Mouse (Mus musculus): Measurements from ENCODE around the gene Tbc1d23. TPM values are rescaled to one million over a fixed set of nuclear protein-coding genes. Genes with fewer than 3 reads are reported as not detected.
"Not testable (repeated sequence)": the region's sequence is repeated elsewhere in the genome, so short reads cannot be mapped to it uniquely, and the experiment has no call there.

Tbc1d23 gene
- polyA plus RNA-seq, 1 experiment from 2014 or later, result 32.9 TPM

DNA sequence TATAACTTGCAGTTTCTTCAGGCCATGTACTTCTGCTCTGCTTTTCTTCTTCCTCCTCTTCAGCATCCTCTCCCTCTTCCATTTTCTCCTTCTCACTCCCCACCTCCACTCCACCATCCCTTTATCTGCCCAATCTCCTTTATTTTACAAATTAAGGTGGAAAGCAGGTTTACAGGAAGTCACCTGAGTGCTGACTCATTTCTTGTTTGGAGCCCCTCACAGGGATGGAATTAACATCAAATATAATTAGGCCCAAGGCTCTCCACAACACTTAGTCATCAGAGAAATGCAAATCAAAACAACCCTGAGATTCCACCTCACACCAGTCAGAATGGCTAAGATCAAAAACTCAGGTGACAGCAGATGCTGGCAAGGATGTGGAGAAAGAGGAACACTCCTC is 56.8 kb downstream of the Tbc1d23 start:
- ATAC-seq; H3K9ac ChIP-seq (ENCODE audit: low read length); H3K27ac ChIP-seq (ENCODE audit: low read depth, low read length); H3K9me3 ChIP-seq (replicated peaks; ENCODE audit: control insufficient read depth, low read length); H3K4me1 ChIP-seq (ENCODE audit: control insufficient read depth, insufficient read depth, low read length); H3K4me2 ChIP-seq (ENCODE audit: low read length); H3K4me3 ChIP-seq (ENCODE audit: low read depth, low read length); H3K27me3 ChIP-seq (replicated peaks; ENCODE audit: control insufficient read depth, insufficient read depth, low read length); DNase-seq (ENCODE audit: low spot score): not testable (repeated sequence)
- peaks cover 17% of the 10 kb centered on the region for H3K36me3 ChIP-seq (ENCODE audit: control insufficient read depth, insufficient read depth, low read length)

- Histone ChIP-seq H3K9me3 (replicated peaks; ENCODE audit: control insufficient read depth, low read length) (no peaks in the 10 kb centered on the region), H3K27ac (ENCODE audit: low read depth, low read length) (no peak overlapping the region), H3K36me3 (ENCODE audit: control insufficient read depth, insufficient read depth, low read length) (peaks cover 13% of the 10 kb centered on the region), H3K27me3 (replicated peaks; ENCODE audit: control insufficient read depth, insufficient read depth, low read length) (no peaks in the 10 kb centered on the region), H3K4me2 (ENCODE audit: low read length) (no peak overlapping the region), H3K4me1 (ENCODE audit: control insufficient read depth, insufficient read depth, low read length) (no peaks in the 10 kb centered on the region), H3K9ac (ENCODE audit: low read length) (no peak overlapping the region), H3K4me3 (ENCODE audit: low read depth, low read length) (no peak overlapping the region)
- ATAC-seq (no peak), DNase-seq (ENCODE audit: low spot score) (peak; percentile 78)
- WGBS, result 65% methylated on average over 6 of the region's 6 CpGs
Measured at GRCm38 (mm10) chr16:57171570-57171969, 59.7 kb downstream of the Tbc1d23 start.

DNA sequence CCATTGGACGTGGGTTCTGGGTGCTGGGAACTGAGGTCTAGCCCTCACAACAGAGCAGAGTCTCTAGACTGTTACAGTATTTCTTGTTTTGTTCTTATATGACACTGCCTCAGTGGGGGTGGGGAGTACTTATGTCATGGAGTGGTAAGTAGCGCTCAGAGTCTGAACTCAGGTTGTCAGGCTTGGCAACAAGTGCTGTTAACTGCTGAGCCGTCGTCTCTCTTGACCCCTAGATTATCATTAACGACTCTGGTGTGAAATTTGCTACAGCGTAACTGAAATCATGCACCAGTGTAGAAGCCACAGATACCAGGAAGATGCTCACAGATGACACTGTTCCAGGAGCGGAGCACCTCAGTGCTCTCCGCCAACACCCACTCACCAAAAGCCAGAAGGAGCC is 60.1 kb downstream of the Tbc1d23 start:
- no peak overlapping the region for H3K4me3 ChIP-seq (ENCODE audit: low read depth, low read length)
- H3K4me1 ChIP-seq (ENCODE audit: control insufficient read depth, insufficient read depth, low read length), result no peaks in the 10 kb centered on the region
- no peaks in the 10 kb centered on the region for H3K9me3 ChIP-seq (replicated peaks; ENCODE audit: control insufficient read depth, low read length)
- 75% methylated on average over 8 of the region's 8 CpGs for whole genome bisulfite sequencing
- H3K36me3 ChIP-seq (ENCODE audit: control insufficient read depth, insufficient read depth, low read length), result peaks cover 11% of the 10 kb centered on the region
- peak; percentile 13 for DNase-seq (ENCODE audit: low spot score)
- no peaks in the 10 kb centered on the region for H3K27me3 ChIP-seq (replicated peaks; ENCODE audit: control insufficient read depth, insufficient read depth, low read length)
- H3K27ac ChIP-seq (ENCODE audit: low read depth, low read length), result no peak overlapping the region
- ATAC-seq, result no peak
- no peak overlapping the region for H3K9ac ChIP-seq (ENCODE audit: low read length)
- H3K4me2 ChIP-seq (ENCODE audit: low read length), result no peak overlapping the region

- Histone ChIP-seq H3K4me3 (ENCODE audit: low read depth, low read length) (no peak overlapping the region), H3K9ac (ENCODE audit: low read length) (no peak overlapping the region), H3K36me3 (ENCODE audit: control insufficient read depth, insufficient read depth, low read length) (peaks cover 14% of the 10 kb centered on the region), H3K27ac (ENCODE audit: low read depth, low read length) (no peak overlapping the region), H3K27me3 (replicated peaks; ENCODE audit: control insufficient read depth, insufficient read depth, low read length) (no peaks in the 10 kb centered on the region), H3K4me2 (ENCODE audit: low read length) (no peak overlapping the region), H3K4me1 (ENCODE audit: control insufficient read depth, insufficient read depth, low read length) (no peaks in the 10 kb centered on the region), H3K9me3 (replicated peaks; ENCODE audit: control insufficient read depth, low read length) (no peaks in the 10 kb centered on the region)
- ATAC-seq (no peak), DNase-seq (ENCODE audit: low spot score) (no peak)
- WGBS, result 57% methylated on average over 4 of the region's 4 CpGs
Measured at GRCm38 (mm10) chr16:57168236-57168635, 63.1 kb downstream of the Tbc1d23 start.

DNA sequence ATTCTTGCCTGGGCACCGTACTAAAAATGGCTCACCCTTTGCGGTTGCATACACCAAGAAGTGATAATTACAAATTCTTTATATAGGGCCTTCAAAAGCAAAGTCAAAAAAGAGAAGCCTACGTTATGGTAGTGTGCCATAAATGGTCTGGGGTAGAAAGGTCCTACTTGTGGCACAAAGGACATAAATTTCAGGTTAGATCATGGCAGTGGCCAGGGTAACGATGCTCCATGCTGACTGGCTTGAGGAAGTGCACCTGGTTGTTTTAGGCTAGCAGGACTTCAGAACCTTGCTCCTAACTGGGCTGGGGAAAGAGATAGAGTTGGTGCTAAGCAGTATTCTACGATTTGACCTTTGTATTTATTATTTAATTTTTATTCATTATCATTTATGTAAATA is 63.8 kb downstream of the Tbc1d23 start:
- 34% methylated on average over 5 of the region's 5 CpGs for WGBS
- H3K27ac ChIP-seq (ENCODE audit: low read depth, low read length), result no peak overlapping the region

GRCm38 (mm10) chr16:57166611-57167513 is 64.4 kb downstream of the Tbc1d23 start, which contains the start of gene Nit2:
Gene Nit2, minus strand, starts transcription at chr16:57167341.
- ATAC-seq (peak; percentile 97), DNase-seq (ENCODE audit: low spot score) (peak; percentile 92)
- H3K9me3 ChIP-seq (replicated peaks; ENCODE audit: control insufficient read depth, low read length), result no peaks in the 10 kb centered on the region
- peak within 1 kb of the TSS; percentile 73 for H3K4me3 ChIP-seq (ENCODE audit: low read depth, low read length)
- under 1% methylated on average over 58 of the region's 58 CpGs for WGBS
- H3K4me2 ChIP-seq (ENCODE audit: low read length), result peak within 1 kb of the TSS; percentile 81
- peak within 1 kb of the TSS; percentile 79 for H3K9ac ChIP-seq (ENCODE audit: low read length)
- H3K27me3 ChIP-seq (replicated peaks; ENCODE audit: control insufficient read depth, insufficient read depth, low read length), result no peaks in the 10 kb centered on the region
- peaks cover 11% of the 10 kb centered on the region for H3K36me3 ChIP-seq (ENCODE audit: control insufficient read depth, insufficient read depth, low read length)
- H3K4me1 ChIP-seq (ENCODE audit: control insufficient read depth, insufficient read depth, low read length), result no peaks in the 10 kb centered on the region
- H3K27ac ChIP-seq (ENCODE audit: low read depth, low read length), result peak within 1 kb of the TSS; percentile 72

More for the DNA sequence above, 63.8 kb downstream of the Tbc1d23 start:
- H3K27me3 ChIP-seq (replicated peaks; ENCODE audit: control insufficient read depth, insufficient read depth, low read length), result no peaks in the 10 kb centered on the region
- H3K4me2 ChIP-seq (ENCODE audit: low read length), result peak overlapping the region; percentile 81
- peaks cover 13% of the 10 kb centered on the region for H3K36me3 ChIP-seq (ENCODE audit: control insufficient read depth, insufficient read depth, low read length)
- H3K4me3 ChIP-seq (ENCODE audit: low read depth, low read length), result peak overlapping the region; percentile 73
- no peaks in the 10 kb centered on the region for H3K4me1 ChIP-seq (ENCODE audit: control insufficient read depth, insufficient read depth, low read length)
- DNase-seq (ENCODE audit: low spot score), result no peak
- no peaks in the 10 kb centered on the region for H3K9me3 ChIP-seq (replicated peaks; ENCODE audit: control insufficient read depth, low read length)
- H3K9ac ChIP-seq (ENCODE audit: low read length), result peak overlapping the region; percentile 79; the same call in 1 of the 2 replicates
- peak; percentile 40; the same call in 1 of the 2 replicates for ATAC-seq

DNA sequence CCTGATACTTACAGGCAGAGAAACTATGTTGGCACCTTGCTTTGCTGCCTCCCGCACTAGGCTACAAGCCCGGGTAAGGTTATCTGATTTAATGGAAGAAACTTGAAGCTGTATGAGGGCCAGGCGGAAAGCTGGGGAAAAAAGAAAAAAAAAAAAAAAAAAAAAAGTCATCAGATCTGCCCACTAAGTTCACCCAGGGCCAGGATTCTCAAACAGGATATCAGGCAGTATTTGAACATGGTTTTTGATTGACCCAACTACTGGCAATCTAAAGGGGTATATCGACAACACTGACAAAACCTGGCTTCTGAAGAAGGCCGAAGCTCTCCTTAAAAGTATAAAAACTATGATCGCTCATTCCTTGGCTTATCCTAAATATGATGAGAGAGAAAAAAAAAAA is 65.2 kb downstream of the Tbc1d23 start:
- Histone ChIP-seq H3K4me2 (ENCODE audit: low read length) (peak overlapping the region; percentile 81), H3K36me3 (ENCODE audit: control insufficient read depth, insufficient read depth, low read length) (peaks cover 18% of the 10 kb centered on the region), H3K27ac (ENCODE audit: low read depth, low read length) (no peak overlapping the region), H3K4me3 (ENCODE audit: low read depth, low read length) (peak overlapping the region; percentile 73; the same call in 1 of the 2 replicates), H3K27me3 (replicated peaks; ENCODE audit: control insufficient read depth, insufficient read depth, low read length) (no peaks in the 10 kb centered on the region), H3K9ac (ENCODE audit: low read length) (no peak overlapping the region), H3K9me3 (replicated peaks; ENCODE audit: control insufficient read depth, low read length) (no peaks in the 10 kb centered on the region), H3K4me1 (ENCODE audit: control insufficient read depth, insufficient read depth, low read length) (no peaks in the 10 kb centered on the region)
- WGBS, result 91% methylated on average over 6 of the region's 6 CpGs
- DNase-seq (ENCODE audit: low spot score) (no peak), ATAC-seq (no peak)

GRCm38 (mm10) chr16:57165157-57165556 is 66.1 kb downstream of the Tbc1d23 start:
- WGBS, result 94% methylated on average over 5 of the region's 5 CpGs
- H3K9ac ChIP-seq (ENCODE audit: low read length), result no peak overlapping the region
- no peaks in the 10 kb centered on the region for H3K27me3 ChIP-seq (replicated peaks; ENCODE audit: control insufficient read depth, insufficient read depth, low read length)
- ATAC-seq (no peak), DNase-seq (ENCODE audit: low spot score) (no peak)
- H3K27ac ChIP-seq (ENCODE audit: low read depth, low read length), result no peak overlapping the region
- no peak overlapping the region for H3K4me2 ChIP-seq (ENCODE audit: low read length)
- H3K36me3 ChIP-seq (ENCODE audit: control insufficient read depth, insufficient read depth, low read length), result peaks cover 21% of the 10 kb centered on the region; the same call in 1 of the 2 replicates
- H3K4me3 ChIP-seq (ENCODE audit: low read depth, low read length), result no peak overlapping the region
- H3K4me1 ChIP-seq (ENCODE audit: control insufficient read depth, insufficient read depth, low read length), result no peaks in the 10 kb centered on the region
- H3K9me3 ChIP-seq (replicated peaks; ENCODE audit: control insufficient read depth, low read length), result no peaks in the 10 kb centered on the region

- DNase-seq (ENCODE audit: low spot score), result no peak
- H3K4me2 ChIP-seq (ENCODE audit: low read length), result no peak overlapping the region
- no peaks in the 10 kb centered on the region for H3K27me3 ChIP-seq (replicated peaks; ENCODE audit: control insufficient read depth, insufficient read depth, low read length)
- 88% methylated on average over 1 of the region's 1 CpGs for WGBS
- no peak overlapping the region for H3K4me3 ChIP-seq (ENCODE audit: low read depth, low read length)
- H3K4me1 ChIP-seq (ENCODE audit: control insufficient read depth, insufficient read depth, low read length), result no peaks in the 10 kb centered on the region
- H3K9ac ChIP-seq (ENCODE audit: low read length), result no peak overlapping the region
- no peak overlapping the region for H3K27ac ChIP-seq (ENCODE audit: low read depth, low read length)
- peaks cover 34% of the 10 kb centered on the region for H3K36me3 ChIP-seq (ENCODE audit: control insufficient read depth, insufficient read depth, low read length)
- no peaks in the 10 kb centered on the region for H3K9me3 ChIP-seq (replicated peaks; ENCODE audit: control insufficient read depth, low read length)
- no peak for ATAC-seq
Measured at GRCm38 (mm10) chr16:57163694-57164093, 67.6 kb downstream of the Tbc1d23 start.

Measured in forebrain, embryonic 14.5 days (tissue).